Mouse (Mus musculus) forebrain, embryonic 11.5 days (tissue): ENCODE results near the gene Cyp51. TPM values are rescaled to one million over a fixed set of nuclear protein-coding genes. Genes with fewer than 3 reads are reported as not detected.
"Not testable (repeated sequence)": the region's sequence is repeated elsewhere in the genome, so short reads cannot be mapped to it uniquely, and the experiment has no call there.

ENCODE experiments used
- ATAC-seq: fragments of 200-750 bp; cut with Nextera tagmentation; replicated peaks from 2 replicates; pipeline ENCODE4 v1.8.0; 2017; ENCODE audit warnings: moderate TSS enrichment; ENCODE audit not compliant: low FRiP score
- DNase-seq: peaks from one replicate; pipeline ENCODE4 v3.0.0-alpha.2; 2017; ENCODE audit warnings: low spot score
- H3K27ac ChIP-seq: fragments of 300-500 bp; sonication (generic); 2 replicates; pipeline ENCODE4 v1.5.1; 2014; ENCODE audit warnings: low read depth, low read length
- H3K27me3 ChIP-seq: fragments of 300-500 bp; sonication (generic); 2 replicates; pipeline ENCODE4 v1.6.1; 2014; ENCODE audit warnings: mild to moderate bottlenecking, low read length, mixed read lengths; ENCODE audit not compliant: control insufficient read depth, insufficient read depth
- H3K36me3 ChIP-seq: fragments of 300-500 bp; sonication (generic); 2 replicates; pipeline ENCODE4 v1.6.1; 2014; ENCODE audit warnings: mild to moderate bottlenecking, low read length, moderate library complexity, mixed read lengths; ENCODE audit not compliant: control insufficient read depth, insufficient read depth
- H3K4me1 ChIP-seq: fragments of 300-500 bp; sonication (generic); replicated peaks from 2 replicates; pipeline ENCODE4 v1.6.1; 2014; ENCODE audit warnings: low read length, mixed read lengths; ENCODE audit not compliant: control insufficient read depth, insufficient read depth
- H3K4me2 ChIP-seq: fragments of 300-500 bp; sonication (generic); 2 replicates; pipeline ENCODE4 v1.6.1; 2014; ENCODE audit warnings: low read depth, mild to moderate bottlenecking, low read length, moderate library complexity, mixed read lengths; ENCODE audit not compliant: severe bottlenecking
- H3K4me3 ChIP-seq: fragments of 300-500 bp; sonication (generic); 2 replicates; pipeline ENCODE4 v1.5.1; 2014; ENCODE audit warnings: low read depth, low read length
- H3K9ac ChIP-seq: fragments of 300-500 bp; sonication (generic); 2 replicates; pipeline ENCODE4 v1.6.1; 2014; ENCODE audit warnings: low read length
- H3K9me3 ChIP-seq: fragments of 300-500 bp; sonication (generic); 2 replicates; pipeline ENCODE4 v1.6.1; 2016; ENCODE audit warnings: low read length, mixed read lengths; ENCODE audit not compliant: control insufficient read depth
- WGBS: fragments of 180-500 bp; shearing (Covaris S2); extraction: QIAGEN DNeasy Blood & Tissue Kit; methylation state at CpG from one replicate; pipeline ENCODE4 v1.1.7; 2014; 5-methylcytosine and 5-hydroxymethylcytosine counted together
- polyA plus RNA-seq: library from polyadenylated mRNA; unstranded; fragments of >200 nt; fragmentation: Nextera tagmentation; extraction: Ambion mirVana; gene quantifications from 2 replicates; pipeline ENCODE4 v1.2.1, GENCODE M21; 2014

Gene Cyp51
- polyA plus RNA-seq: 148 and 151 TPM in 2 replicates

DNA sequence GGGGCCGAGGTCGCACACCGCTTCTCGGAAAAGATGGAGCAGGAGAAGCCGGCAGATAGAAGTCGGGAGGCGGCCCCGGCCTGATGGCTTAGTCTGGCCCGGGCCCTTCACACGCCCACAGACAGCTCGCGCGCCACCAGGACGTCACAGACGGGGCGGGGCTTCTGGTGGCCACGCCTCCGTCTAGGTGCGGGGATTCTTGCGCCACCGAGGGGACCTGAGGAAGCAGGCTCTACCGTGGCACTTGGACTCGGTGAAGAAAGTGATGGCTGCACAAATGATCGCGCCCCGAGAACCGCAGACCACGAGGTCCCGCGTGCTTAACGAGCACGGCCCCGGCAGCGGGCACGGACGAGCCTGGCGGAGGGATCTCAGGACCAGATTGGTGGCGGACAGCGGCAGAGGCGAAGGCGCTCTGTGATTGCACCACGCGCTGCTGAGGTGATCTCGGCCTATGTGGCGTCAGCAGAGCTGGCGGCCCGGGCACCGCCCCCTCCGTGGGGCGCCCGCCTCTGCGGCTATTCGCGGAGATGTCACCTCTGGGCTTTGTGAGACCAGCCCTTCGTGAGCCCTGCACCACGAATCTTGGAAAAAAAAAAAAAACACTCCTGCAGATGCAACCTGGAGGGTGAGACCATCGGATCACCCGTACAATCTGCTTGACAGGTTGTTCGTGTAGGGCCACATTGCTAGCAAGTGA lies at the start of gene Cyp51:
TSS of gene Cyp51 (minus strand) at position 406 of the 700 bp plus-strand sequence.
- peak; percentile 95 for DNase-seq
- H3K9ac ChIP-seq: peak within 1 kb of the TSS; percentile 87
- peak; percentile 97 for ATAC-seq
- peaks cover 18% of the 10 kb centered on the region for H3K36me3 ChIP-seq
- peak within 1 kb of the TSS; percentile 62 for H3K4me2 ChIP-seq
- H3K4me3 ChIP-seq: peak within 1 kb of the TSS; percentile 91
- H3K27me3 ChIP-seq: no peaks in the 10 kb centered on the region
- H3K27ac ChIP-seq: peak within 1 kb of the TSS; percentile 98
- H3K4me1 ChIP-seq: 0 out of 2 replicates have a peak, but pooled peaks cover 5% of the 10 kb centered on the region
- no peaks in the 10 kb centered on the region; the same call in 1 of the 2 replicates for H3K9me3 ChIP-seq
- WGBS: under 1% methylated on average over 59 of the region's 59 CpGs

DNA sequence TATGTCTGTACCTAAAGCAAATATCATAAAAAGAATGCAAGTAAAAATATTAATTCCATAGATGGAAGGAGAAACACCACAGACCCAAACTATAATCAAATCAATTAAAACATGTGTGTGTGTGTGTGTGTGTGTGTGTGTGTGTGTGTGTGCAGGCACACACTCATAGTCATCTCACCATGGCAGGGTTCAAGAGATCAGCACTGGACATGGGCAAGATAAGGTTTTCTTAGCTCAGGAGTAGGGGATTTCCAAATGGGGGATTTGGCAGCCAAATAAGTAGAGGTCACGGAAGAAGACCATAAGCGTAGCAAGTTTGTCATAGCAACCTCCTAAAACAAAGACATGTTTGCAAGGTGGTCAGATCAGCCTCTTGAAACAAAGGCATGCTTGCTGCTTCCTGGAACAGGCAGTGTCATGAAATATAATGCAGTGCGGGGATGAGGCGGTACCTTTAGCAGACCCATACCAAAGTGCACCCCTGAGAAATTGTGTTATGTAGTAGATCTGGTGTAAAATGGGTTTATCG lies 8.1 kb upstream of the Cyp51 start:
- Histone ChIP-seq H3K4me2 (no peak overlapping the region), H3K36me3 (no peaks in the 10 kb centered on the region), H3K4me1 (no peaks in the 10 kb centered on the region), H3K9me3 (no peaks in the 10 kb centered on the region), H3K9ac (no peak overlapping the region), H3K4me3 (no peak overlapping the region), H3K27me3 (no peaks in the 10 kb centered on the region), H3K27ac (no peak overlapping the region)
- no peak for DNase-seq
- WGBS: 92% methylated on average over 5 of the region's 5 CpGs
- ATAC-seq: no peak

DNA sequence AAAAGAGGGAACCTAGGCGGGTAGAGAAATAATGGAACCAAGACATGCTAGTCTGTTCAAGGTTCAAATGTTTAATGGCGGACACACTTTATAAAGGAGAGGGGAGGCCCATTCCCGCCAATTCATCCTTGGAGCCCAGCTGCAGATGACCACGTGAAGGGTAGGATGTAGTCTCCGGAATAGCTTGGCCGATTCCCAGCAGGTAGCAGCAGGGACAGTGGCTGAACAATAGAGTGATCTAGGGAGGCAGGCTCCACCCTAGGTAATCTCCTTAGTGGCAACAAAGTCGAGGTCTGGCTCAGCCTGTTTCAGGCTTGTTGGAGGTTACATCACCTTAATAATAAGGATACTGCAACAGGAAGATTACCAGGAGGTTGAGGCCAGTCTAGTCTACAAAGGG lies 2.5 kb upstream of the Cyp51 start:
- ATAC-seq, H3K4me1 ChIP-seq, H3K4me3 ChIP-seq, H3K27ac ChIP-seq, H3K9ac ChIP-seq, H3K4me2 ChIP-seq, H3K9me3 ChIP-seq, H3K36me3 ChIP-seq, H3K27me3 ChIP-seq, DNase-seq: not testable (repeated sequence)
- WGBS: 41% methylated on average over 7 of the region's 7 CpGs

- Histone ChIP-seq H3K4me1 (0 out of 2 replicates have a peak, but pooled peaks cover 5% of the 10 kb centered on the region), H3K4me2 (no peak overlapping the region), H3K9me3 (no peaks in the 10 kb centered on the region; the same call in 1 of the 2 replicates), H3K27me3 (no peaks in the 10 kb centered on the region), H3K4me3 (no peak overlapping the region), H3K27ac (no peak overlapping the region), H3K9ac (no peak overlapping the region), H3K36me3 (peaks cover 10% of the 10 kb centered on the region)
- ATAC-seq: no peak
- DNase-seq: no peak
- WGBS: 94% methylated on average over 2 of the region's 2 CpGs
These were observed 1.2 kb upstream of the Cyp51 start for GRCm38 (mm10) chr5:4105651-4106186.

GRCm38 (mm10) chr5:4103626-4104340 lies 763 bp downstream of the Cyp51 start:
- H3K9me3 ChIP-seq: no peaks in the 10 kb centered on the region; the same call in 1 of the 2 replicates
- no peaks in the 10 kb centered on the region for H3K27me3 ChIP-seq
- ATAC-seq (peak; percentile 3; the same call in 1 of the 2 replicates), DNase-seq (no peak)
- H3K36me3 ChIP-seq: peaks cover 20% of the 10 kb centered on the region
- H3K4me2 ChIP-seq: peak overlapping the region; percentile 62
- peak overlapping the region; percentile 98 for H3K27ac ChIP-seq
- peak overlapping the region; percentile 87 for H3K9ac ChIP-seq
- H3K4me3 ChIP-seq: peak overlapping the region; percentile 91
- WGBS: 2% methylated on average over 39 of the region's 41 CpGs
- H3K4me1 ChIP-seq: 0 out of 2 replicates have a peak, but pooled peaks cover 5% of the 10 kb centered on the region

- H3K27ac ChIP-seq: no peak overlapping the region
- H3K4me2 ChIP-seq: no peak overlapping the region
- WGBS: 92% methylated on average over 2 of the region's 2 CpGs
- 0 out of 2 replicates have a peak, but pooled peaks cover 5% of the 10 kb centered on the region for H3K4me1 ChIP-seq
- no peak overlapping the region for H3K9ac ChIP-seq
- DNase-seq: no peak
- no peak for ATAC-seq
- H3K27me3 ChIP-seq: no peaks in the 10 kb centered on the region
- H3K9me3 ChIP-seq: no peaks in the 10 kb centered on the region; the same call in 1 of the 2 replicates
- H3K36me3 ChIP-seq: peaks cover 20% of the 10 kb centered on the region
- H3K4me3 ChIP-seq: no peak overlapping the region
These were observed 2.8 kb downstream of the Cyp51 start for GRCm38 (mm10) chr5:4101770-4102169.

DNA sequence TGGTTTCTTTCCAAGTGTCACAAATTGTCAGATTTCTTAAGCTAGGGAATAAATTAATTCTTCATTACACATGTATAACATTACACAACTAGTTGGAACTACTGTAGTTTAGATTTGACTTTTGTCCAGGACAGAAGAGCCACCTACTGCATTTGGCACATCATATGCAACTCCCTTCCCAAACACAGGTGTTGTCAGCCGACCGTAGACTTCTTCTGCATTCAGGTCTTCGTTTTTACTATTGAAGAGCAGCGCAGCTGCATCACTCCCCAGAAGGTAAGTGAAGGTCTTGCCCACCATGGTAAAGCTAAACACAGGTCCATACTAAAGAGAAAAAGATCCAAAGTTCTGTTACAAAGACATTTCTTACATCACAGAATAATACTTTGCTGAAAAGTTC lies 3.5 kb downstream of the Cyp51 start:
- H3K9me3 ChIP-seq: no peaks in the 10 kb centered on the region; the same call in 1 of the 2 replicates
- H3K27me3 ChIP-seq: no peaks in the 10 kb centered on the region
- no peak overlapping the region for H3K4me3 ChIP-seq
- H3K27ac ChIP-seq: no peak overlapping the region
- no peak for ATAC-seq
- no peak for DNase-seq
- 0 out of 2 replicates have a peak, but pooled peaks cover 5% of the 10 kb centered on the region for H3K4me1 ChIP-seq
- H3K36me3 ChIP-seq: peaks cover 20% of the 10 kb centered on the region
- no peak overlapping the region for H3K9ac ChIP-seq
- 95% methylated on average over 4 of the region's 4 CpGs for WGBS
- no peak overlapping the region for H3K4me2 ChIP-seq

- no peaks in the 10 kb centered on the region for H3K9me3 ChIP-seq
- no peaks in the 10 kb centered on the region for H3K4me1 ChIP-seq
- H3K27ac ChIP-seq: no peak overlapping the region
- 96% methylated on average over 5 of the region's 5 CpGs for WGBS
- H3K4me3 ChIP-seq: no peak overlapping the region
- H3K36me3 ChIP-seq: peaks cover 20% of the 10 kb centered on the region
- DNase-seq: no peak
- ATAC-seq: no peak
- H3K4me2 ChIP-seq: no peak overlapping the region
- no peaks in the 10 kb centered on the region for H3K27me3 ChIP-seq
- no peak overlapping the region for H3K9ac ChIP-seq
These were observed 10.1 kb downstream of the Cyp51 start for GRCm38 (mm10) chr5:4094471-4094870.
